Mouse (Mus musculus) cortical plate, adult 2 months (tissue): ENCODE data around the gene Arhgap6.

Experiments used
- CTCF ChIP-seq: fragments of 200-500 bp; IDR thresholded peaks from 2 replicates; pipeline ENCODE4 v1.5.1; 2011; ENCODE audit warnings: mild to moderate bottlenecking, control low read depth, low read length; ENCODE audit not compliant: insufficient read depth; ENCODE audit errors: extremely low read depth
- POLR2A ChIP-seq: fragments of 200-500 bp; IDR thresholded peaks from 2 replicates; pipeline ENCODE4 v1.6.1; 2011; ENCODE audit warnings: mild to moderate bottlenecking, low read length, control low read depth; ENCODE audit not compliant: insufficient read depth; ENCODE audit errors: extremely low read depth

- TF ChIP-seq CTCF, result no peak
- no peak for TF ChIP-seq POLR2A
Measured at GRCm38 (mm10) chrX:169110031-169110430, 315.1 kb downstream of the Arhgap6 start.
